Mouse (Mus musculus) gastrocnemius, postnatal 14 days (tissue): ENCODE measurements around the gene Olfr172. TPM values are rescaled to one million over a fixed set of nuclear protein-coding genes. Genes with fewer than 3 reads are reported as not detected.

Experiments used
- microRNA-seq, 2 experiments: library from miRNA; unstranded; fragments of <30 nt; microRNA quantifications; one replicate each; pipeline ENCODE4 v1.2.0; 2021
- total RNA-seq, 2 experiments: library from RNA; stranded (reverse); gene quantifications; 2 replicates each; pipeline ENCODE4 v1.2.3; 2021

Olfr172 gene
- total RNA-seq, 2 experiments from 2014 or later = not detected

Small RNA genes within 50 kb of the gene (microRNA-seq; reads per million reads assigned to microRNA genes)
- gene Gm27564 = 0 reads per million in 2 experiments

Other genes with a start within 250 kb of the Olfr172 start
- gene St3gal6, start 238.9 kb downstream of the Olfr172 start, total RNA-seq = 10 to 100 TPM; 45.5 to 50.0 TPM
- not detected for gene Gm813, start 146.2 kb downstream of the Olfr172 start, total RNA-seq
- not detected for gene E330017A01Rik, start 124.4 kb downstream of the Olfr172 start, total RNA-seq
- gene Cpox, start 92.9 kb downstream of the Olfr172 start, total RNA-seq = 10 to 100 TPM; 12.0 to 14.0 TPM
- gene Gpr15, start 44.1 kb downstream of the Olfr172 start, total RNA-seq = not detected
- gene Cldnd1, start 35.3 kb downstream of the Olfr172 start, total RNA-seq = 10 to 100 TPM; 59.4 to 67.2 TPM
- not detected for gene Olfr173, start 37.1 kb upstream of the Olfr172 start, total RNA-seq
- not detected for gene Olfr175-ps1, start 63.6 kb upstream of the Olfr172 start, total RNA-seq
- gene Olfr177, start 111.6 kb upstream of the Olfr172 start, total RNA-seq = not detected
- not detected for gene Olfr178, start 128.9 kb upstream of the Olfr172 start, total RNA-seq
- gene Olfr181, start 165.6 kb upstream of the Olfr172 start, total RNA-seq = not detected
- not detected for gene Olfr180, start 166.2 kb upstream of the Olfr172 start, total RNA-seq
- gene Olfr183, start 232.2 kb upstream of the Olfr172 start, total RNA-seq = not detected